Mouse (Mus musculus): ENCODE measurements around the gene Slc7a14. TPM values are rescaled to one million over a fixed set of nuclear protein-coding genes. Genes with fewer than 3 reads are reported as not detected.

Slc7a14 gene
- polyA plus RNA-seq, 1 experiment: not detected

DNA sequence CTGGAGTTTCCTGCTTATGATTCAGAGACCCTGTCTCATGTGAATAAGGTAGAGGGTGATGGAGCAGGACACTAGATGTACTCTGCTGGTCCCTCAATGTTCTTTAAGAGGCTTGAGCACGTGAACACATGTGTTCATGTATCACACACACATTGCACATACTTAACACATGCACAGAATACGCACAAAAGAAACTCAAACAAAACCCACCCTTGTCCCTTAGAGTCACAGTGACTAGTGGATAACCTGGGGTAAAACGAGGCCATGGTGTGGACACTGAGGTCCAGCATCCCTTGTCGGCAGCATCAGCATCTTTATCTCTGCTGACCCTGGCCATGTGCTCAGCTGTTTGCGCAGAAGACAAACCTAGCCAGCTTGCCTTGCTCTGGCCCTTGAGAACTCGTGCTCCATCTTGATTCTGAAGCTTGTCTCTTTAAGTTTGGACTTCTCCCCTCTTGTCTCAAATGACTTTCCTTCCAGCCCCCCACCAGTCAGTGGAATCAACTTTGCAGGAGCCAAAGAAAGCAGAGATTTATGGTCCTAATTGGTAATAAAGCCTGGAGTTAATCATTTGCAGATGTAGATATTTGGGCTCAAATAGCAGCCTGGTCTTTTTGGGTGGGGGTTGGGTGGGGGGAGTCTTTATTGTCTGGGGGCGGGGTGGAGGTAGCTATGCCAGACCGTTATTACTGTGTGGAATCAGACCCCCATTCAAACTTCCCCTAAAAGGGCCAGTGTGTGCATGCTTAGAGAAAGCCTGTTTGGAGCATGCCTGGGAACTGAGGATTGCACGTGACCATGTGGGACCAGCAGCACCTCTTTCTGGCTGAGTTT lies 97.8 kb downstream of the Slc7a14 start:
- Histone ChIP-seq H3K36me3 (ENCODE audit: control insufficient read depth, insufficient read depth, low read length) (no peaks in the 10 kb centered on the region), H3K4me1 (ENCODE audit: control insufficient read depth, insufficient read depth, insufficient read length) (no peaks in the 10 kb centered on the region)
- 60% methylated on average over 9 of the region's 9 CpGs for WGBS

DNA sequence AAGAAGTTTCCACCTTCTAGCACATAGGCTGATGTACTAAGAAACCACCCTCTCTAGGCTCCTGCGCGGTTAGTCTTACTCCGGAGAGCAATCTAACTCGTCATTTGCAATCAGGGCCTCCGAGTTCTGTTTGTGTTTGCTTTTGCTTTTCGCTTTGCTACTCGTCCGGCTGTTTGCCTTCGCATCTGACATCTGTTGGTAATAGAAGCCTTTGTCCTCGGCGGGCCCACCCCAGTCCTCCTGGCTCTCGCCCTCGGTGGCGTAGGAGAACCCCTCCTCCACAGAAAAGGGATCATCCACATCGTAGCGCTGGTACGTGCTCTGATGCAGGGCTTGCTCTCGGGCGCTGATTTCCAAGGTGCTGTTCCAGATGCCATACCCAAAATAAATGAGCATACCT lies 101.2 kb downstream of the Slc7a14 start:
- H3K27me3 ChIP-seq (ENCODE audit: control insufficient read depth, insufficient read depth, low read length): no peaks in the 10 kb centered on the region
- no peaks in the 10 kb centered on the region for H3K36me3 ChIP-seq (ENCODE audit: control insufficient read depth, insufficient read depth, low read length)
- no peak overlapping the region for H3K27ac ChIP-seq (ENCODE audit: insufficient read depth, low read length)
- no peak overlapping the region for H3K4me3 ChIP-seq (ENCODE audit: extremely low read depth, insufficient read depth, insufficient read length)
- no peaks in the 10 kb centered on the region for H3K4me1 ChIP-seq (ENCODE audit: control insufficient read depth, insufficient read depth, insufficient read length)
- no peak for DNase-seq (ENCODE audit: low read depth in 1 of 2, low spot score in 2 of 2)
- 36% methylated on average over 19 of the region's 19 CpGs for WGBS
- TF ChIP-seq POLR2A (IDR thresholded peaks at IDR 0.05; ENCODE audit: low read depth, low read length): no peak
- no peak for TF ChIP-seq CTCF (IDR thresholded peaks at IDR 0.05; ENCODE audit: extremely low read depth, insufficient read depth, insufficient read length, insufficient replicate concordance)

More for the DNA sequence above, 97.8 kb downstream of the Slc7a14 start:
- no peak for DNase-seq (ENCODE audit: low read depth in 1 of 2, low spot score in 2 of 2)
- H3K4me3 ChIP-seq (ENCODE audit: extremely low read depth, insufficient read depth, insufficient read length): no peak overlapping the region
- H3K27me3 ChIP-seq (ENCODE audit: control insufficient read depth, insufficient read depth, low read length): no peaks in the 10 kb centered on the region
- TF ChIP-seq POLR2A (IDR thresholded peaks at IDR 0.05; ENCODE audit: low read depth, low read length) (no peak), CTCF (IDR thresholded peaks at IDR 0.05; ENCODE audit: extremely low read depth, insufficient read depth, insufficient read length, insufficient replicate concordance) (no peak)
- H3K27ac ChIP-seq (ENCODE audit: insufficient read depth, low read length): no peak overlapping the region

DNA sequence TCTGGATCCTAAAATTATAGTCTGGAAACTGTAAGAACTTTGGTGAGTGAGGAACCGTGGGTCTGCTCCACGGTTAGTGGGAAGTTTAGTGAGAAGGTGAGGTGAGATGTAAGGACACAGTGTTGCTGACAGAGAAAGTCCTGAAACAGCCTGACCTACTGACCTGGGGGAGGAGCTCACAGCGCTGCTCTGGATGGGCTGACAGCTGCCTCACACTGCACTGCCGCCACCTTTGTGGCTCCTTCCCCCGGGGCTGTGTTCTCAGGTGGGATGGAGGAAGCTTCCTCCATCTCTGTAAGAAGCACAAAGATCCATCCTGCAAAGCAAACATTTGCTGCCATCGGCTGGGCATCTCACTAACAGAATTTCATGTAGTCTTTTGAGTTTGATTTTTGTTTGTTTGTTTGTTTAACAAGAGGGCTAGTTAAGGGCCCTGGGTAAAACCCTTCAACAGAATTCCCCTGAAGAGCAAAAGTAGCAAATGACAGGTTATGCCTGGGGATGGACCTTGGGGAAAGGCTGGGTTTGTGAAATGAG lies 101.7 kb downstream of the Slc7a14 start:
- no peak for TF ChIP-seq POLR2A (IDR thresholded peaks at IDR 0.05; ENCODE audit: low read depth, low read length)
- TF ChIP-seq CTCF (IDR thresholded peaks at IDR 0.05; ENCODE audit: extremely low read depth, insufficient read depth, insufficient read length, insufficient replicate concordance): no peak
- Histone ChIP-seq H3K27ac (ENCODE audit: insufficient read depth, low read length) (no peak overlapping the region), H3K4me3 (ENCODE audit: extremely low read depth, insufficient read depth, insufficient read length) (no peak overlapping the region), H3K27me3 (ENCODE audit: control insufficient read depth, insufficient read depth, low read length) (no peaks in the 10 kb centered on the region), H3K36me3 (ENCODE audit: control insufficient read depth, insufficient read depth, low read length) (no peaks in the 10 kb centered on the region), H3K4me1 (ENCODE audit: control insufficient read depth, insufficient read depth, insufficient read length) (no peaks in the 10 kb centered on the region)
- DNase-seq (ENCODE audit: low read depth in 1 of 2, low spot score in 2 of 2): no peak
- 35% methylated on average over 6 of the region's 6 CpGs for WGBS

DNA sequence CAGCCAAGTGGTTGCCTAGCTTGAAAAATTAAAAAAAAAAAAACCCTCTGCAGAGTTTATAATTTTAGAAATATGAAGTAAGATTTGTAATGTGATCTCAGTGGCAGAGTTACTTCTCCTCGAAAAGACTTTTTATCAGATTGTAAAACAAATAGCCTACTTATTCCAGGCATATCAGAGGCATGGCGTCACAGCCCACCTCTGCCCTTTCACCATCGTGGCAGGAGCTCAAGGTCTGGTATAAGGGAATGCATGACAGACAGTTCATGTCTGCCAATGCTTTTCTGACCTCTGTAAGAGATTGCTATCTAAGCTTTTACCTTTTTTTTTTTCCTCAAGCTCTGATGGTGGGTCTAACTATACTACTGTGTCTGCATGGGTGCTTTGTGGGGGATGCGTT lies 102.1 kb downstream of the Slc7a14 start:
- Histone ChIP-seq H3K4me3 (ENCODE audit: extremely low read depth, insufficient read depth, insufficient read length) (no peak overlapping the region), H3K27ac (ENCODE audit: insufficient read depth, low read length) (no peak overlapping the region), H3K27me3 (ENCODE audit: control insufficient read depth, insufficient read depth, low read length) (no peaks in the 10 kb centered on the region), H3K36me3 (ENCODE audit: control insufficient read depth, insufficient read depth, low read length) (no peaks in the 10 kb centered on the region), H3K4me1 (ENCODE audit: control insufficient read depth, insufficient read depth, insufficient read length) (no peaks in the 10 kb centered on the region)
- TF ChIP-seq CTCF (IDR thresholded peaks at IDR 0.05; ENCODE audit: extremely low read depth, insufficient read depth, insufficient read length, insufficient replicate concordance) (no peak), POLR2A (IDR thresholded peaks at IDR 0.05; ENCODE audit: low read depth, low read length) (no peak)
- 66% methylated on average over 4 of the region's 4 CpGs for WGBS
- DNase-seq (ENCODE audit: low read depth in 1 of 2, low spot score in 2 of 2): no peak

DNA sequence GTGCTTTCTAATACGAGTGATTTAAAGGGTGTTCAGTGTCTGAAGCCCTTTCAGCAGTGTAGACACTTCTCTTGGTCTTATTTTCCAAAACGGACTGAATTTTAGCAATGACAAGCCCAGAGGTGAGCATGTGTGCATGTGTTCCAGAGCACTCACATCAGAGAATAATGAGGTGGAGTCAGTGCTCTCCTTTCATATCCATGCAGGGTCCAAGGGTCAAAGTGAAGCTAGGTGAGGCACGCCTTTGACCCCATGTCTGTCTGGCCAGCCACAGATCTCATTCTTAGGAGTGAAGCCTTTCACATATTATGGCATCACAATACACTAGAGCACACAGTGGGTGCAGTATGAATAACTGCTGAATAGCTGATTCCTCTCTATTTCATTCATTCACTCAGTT lies 105.0 kb downstream of the Slc7a14 start:
- Histone ChIP-seq H3K27me3 (ENCODE audit: control insufficient read depth, insufficient read depth, low read length) (no peaks in the 10 kb centered on the region), H3K36me3 (ENCODE audit: control insufficient read depth, insufficient read depth, low read length) (no peaks in the 10 kb centered on the region), H3K27ac (ENCODE audit: insufficient read depth, low read length) (no peak overlapping the region), H3K4me3 (ENCODE audit: extremely low read depth, insufficient read depth, insufficient read length) (no peak overlapping the region), H3K4me1 (ENCODE audit: control insufficient read depth, insufficient read depth, insufficient read length) (no peaks in the 10 kb centered on the region)
- WGBS: 75% methylated on average over 3 of the region's 3 CpGs
- no peak for DNase-seq (ENCODE audit: low read depth in 1 of 2, low spot score in 2 of 2)
- TF ChIP-seq POLR2A (IDR thresholded peaks at IDR 0.05; ENCODE audit: low read depth, low read length) (no peak), CTCF (IDR thresholded peaks at IDR 0.05; ENCODE audit: extremely low read depth, insufficient read depth, insufficient read length, insufficient replicate concordance) (no peak)

DNA sequence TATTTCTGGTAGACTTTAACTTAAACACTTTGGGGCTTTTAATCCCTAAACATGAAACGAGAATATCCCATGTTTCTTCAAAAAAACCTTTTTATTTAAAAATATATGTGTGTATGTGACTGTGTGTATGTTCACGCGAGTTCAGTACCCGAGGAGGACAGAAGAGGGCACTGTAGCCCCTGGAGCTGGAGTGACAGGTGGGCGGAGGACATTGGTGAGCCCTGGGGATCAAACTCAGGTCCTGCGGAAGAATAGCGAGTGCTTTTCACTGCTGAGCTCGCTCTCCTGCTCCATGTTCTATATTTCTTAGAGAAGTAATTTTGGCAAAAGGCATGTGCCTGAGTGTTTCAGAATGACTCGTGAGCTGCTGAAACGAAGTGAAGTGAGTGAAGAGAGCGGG lies 106.2 kb downstream of the Slc7a14 start:
- Histone ChIP-seq H3K27me3 (ENCODE audit: control insufficient read depth, insufficient read depth, low read length) (no peaks in the 10 kb centered on the region), H3K27ac (ENCODE audit: insufficient read depth, low read length) (no peak overlapping the region), H3K4me3 (ENCODE audit: extremely low read depth, insufficient read depth, insufficient read length) (no peak overlapping the region), H3K36me3 (ENCODE audit: control insufficient read depth, insufficient read depth, low read length) (no peaks in the 10 kb centered on the region), H3K4me1 (ENCODE audit: control insufficient read depth, insufficient read depth, insufficient read length) (no peaks in the 10 kb centered on the region)
- 92% methylated on average over 11 of the region's 11 CpGs for WGBS
- DNase-seq (ENCODE audit: low read depth in 1 of 2, low spot score in 2 of 2): no peak
- no peak for TF ChIP-seq CTCF (IDR thresholded peaks at IDR 0.05; ENCODE audit: extremely low read depth, insufficient read depth, insufficient read length, insufficient replicate concordance)
- no peak for TF ChIP-seq POLR2A (IDR thresholded peaks at IDR 0.05; ENCODE audit: low read depth, low read length)

All from spleen, adult 2 months (tissue).